ENCODE assay signal across 29 mouse cellular contexts in genomic region chr12:112549287-112549686, GRCm38 (mm10). TPM values are rescaled to one million over a fixed set of nuclear protein-coding genes. Genes with fewer than 3 reads are reported as not detected.
A peak's percentile ranks its signal among the peaks of the same experiment; 100 is the strongest.
DNase-seq lines count a peak whose midpoint lies in the region; ATAC-seq and TF ChIP-seq lines count a peak whose summit lies in the region.
"Had no signal": no experiment of that assay in that cellular context is flagged by ENCODE, and none has a peak within 500 bp of the region (broad histone marks: within the 10 kb centered on the region; RNA-seq: fewer than 3 reads in every experiment).

No protein-coding gene starts in this region.

- ATAC-seq in lung, embryonic 14.5 days (ENCODE audit: insufficient read depth): no peak
- no peak for ATAC-seq in hindbrain, embryonic 13.5 days (ENCODE audit: low FRiP score)
- ATAC-seq: CD4-positive, CD25-positive, alpha-beta regulatory T cell, adult 4 months; forebrain, embryonic 14.5 days; forebrain, postnatal 0 days; hindbrain, postnatal 0 days had no signal

- no peak overlapping the region for H3K27ac ChIP-seq in layer of hippocampus, adult 2 months
- H3K27ac ChIP-seq in lung, embryonic 14.5 days (ENCODE audit: low read depth): no peak overlapping the region
- no peak overlapping the region for H3K27ac ChIP-seq in MEL (ENCODE audit: control insufficient read depth, low read depth, low read length)
- no peak overlapping the region for H3K27ac ChIP-seq in hindbrain, embryonic 13.5 days
- H3K27ac ChIP-seq: embryonic facial prominence, embryonic 12.5 days; embryonic facial prominence, embryonic 15.5 days; hindbrain, embryonic 10.5 days; hindbrain, embryonic 14.5 days; hindbrain, postnatal 0 days had no signal

- no peak for TF ChIP-seq EP300 in MEL (IDR thresholded peaks at IDR 0.05; ENCODE audit: low read depth in 1 of 2, low read length in 2 of 2)

- no peaks in the 10 kb centered on the region for H3K9me3 ChIP-seq in lung, embryonic 14.5 days (ENCODE audit: low read depth, low read length)
- H3K9me3 ChIP-seq in MEL (replicated peaks; ENCODE audit: insufficient read depth, low read length): no peaks in the 10 kb centered on the region
- H3K9me3 ChIP-seq in hindbrain, embryonic 13.5 days: no peaks in the 10 kb centered on the region
- H3K9me3 ChIP-seq: embryonic facial prominence, embryonic 12.5 days; embryonic facial prominence, embryonic 15.5 days; G1E; hindbrain, embryonic 10.5 days had no signal

- H3K9ac ChIP-seq in lung, embryonic 14.5 days: no peak overlapping the region
- no peak overlapping the region for H3K9ac ChIP-seq in MEL (ENCODE audit: control insufficient read depth, low read depth, low read length, poor library complexity, severe bottlenecking)
- no peak overlapping the region for H3K9ac ChIP-seq in hindbrain, embryonic 13.5 days
- H3K9ac ChIP-seq: embryonic facial prominence, embryonic 12.5 days; embryonic facial prominence, embryonic 15.5 days; forebrain, postnatal 0 days; hindbrain, embryonic 14.5 days had no signal

- H3K79me2 ChIP-seq in MEL (ENCODE audit: control insufficient read depth, insufficient read depth, low read length, poor library complexity): no peaks in the 10 kb centered on the region

- H3K4me3 ChIP-seq in layer of hippocampus, adult 2 months: no peak overlapping the region
- H3K4me3 ChIP-seq in lung, embryonic 14.5 days (ENCODE audit: low read depth, low read length): no peak overlapping the region
- H3K4me3 ChIP-seq in MEL (ENCODE audit: control insufficient read depth in 1 of 2, insufficient read depth in 1 of 2, low read depth in 2 of 2, low read length in 2 of 2): no peak overlapping the region
- no peak overlapping the region for H3K4me3 ChIP-seq in hindbrain, embryonic 13.5 days
- H3K4me3 ChIP-seq: embryonic facial prominence, embryonic 12.5 days; embryonic facial prominence, embryonic 15.5 days; hindbrain, embryonic 10.5 days had no signal

- TF ChIP-seq CTCF in layer of hippocampus, adult 2 months (conservative IDR thresholded peaks at IDR 0.05): peak; percentile 49
- TF ChIP-seq CTCF in lung, embryonic 14.5 days (IDR thresholded peaks at IDR 0.05; ENCODE audit: low read depth): peak; percentile 17; the same call in 1 of the 2 replicates
- TF ChIP-seq CTCF in MEL (IDR thresholded peaks at IDR 0.05 in 2 of 3, conservative IDR thresholded peaks at IDR 0.05 in 1 of 3; ENCODE audit: control insufficient read depth in 1 of 3, insufficient read depth in 1 of 3, low read depth in 2 of 3, low read length in 3 of 3, poor library complexity in 1 of 3, severe bottlenecking in 1 of 3): peak in 2 of 3 experiments; percentile 60 to 61; a peak in 4 of 6 replicates

- H3K36me3 ChIP-seq in lung, embryonic 14.5 days (ENCODE audit: insufficient read depth): no peaks in the 10 kb centered on the region
- H3K36me3 ChIP-seq in MEL (ENCODE audit: control insufficient read depth in 1 of 2, insufficient read depth in 2 of 2, low read length in 2 of 2): no peaks in the 10 kb centered on the region
- no peaks in the 10 kb centered on the region for H3K36me3 ChIP-seq in hindbrain, embryonic 13.5 days
- H3K36me3 ChIP-seq: embryonic facial prominence, embryonic 12.5 days; embryonic facial prominence, embryonic 15.5 days; G1E; hindbrain, embryonic 10.5 days had no signal

- no peak for DNase-seq in layer of hippocampus, adult 2 months (ENCODE audit: low spot score in 2 of 2)
- DNase-seq in layer of hippocampus, adult 18-20 months (ENCODE audit: low spot score in 2 of 2): no peak
- DNase-seq in lung, embryonic 14.5 days: no peak
- DNase-seq in lung, postnatal 14 days: no peak
- DNase-seq in MEL (ENCODE audit: low read depth, low spot score): no peak
- DNase-seq in thymus, adult 18-20 months: no peak
- DNase-seq: adrenal gland, adult 2 months; adrenal gland, postnatal 14 days; cerebellum, adult 11 months; cerebellum, adult 2 months; cerebellum, adult 9-11 months; cerebellum, postnatal 25 days; forebrain, postnatal 0 days; gastrocnemius, postnatal 36 days; heart, postnatal 36 days had no signal

- TF ChIP-seq RAD21 in MEL (IDR thresholded peaks at IDR 0.05; ENCODE audit: low read depth, low read length): peak; percentile 47

- no peaks in the 10 kb centered on the region for H3K4me1 ChIP-seq in lung, embryonic 14.5 days (ENCODE audit: insufficient read depth)
- no peaks in the 10 kb centered on the region for H3K4me1 ChIP-seq in MEL (ENCODE audit: control insufficient read depth in 1 of 2, insufficient read depth in 2 of 2, low read length in 2 of 2)
- peaks cover 26% of the 10 kb centered on the region for H3K4me1 ChIP-seq in hindbrain, embryonic 13.5 days (replicated peaks)

- H3K4me2 ChIP-seq in lung, embryonic 14.5 days: no peak overlapping the region
- H3K4me2 ChIP-seq in hindbrain, embryonic 13.5 days: no peak overlapping the region
- H3K4me2 ChIP-seq: embryonic facial prominence, embryonic 12.5 days; embryonic facial prominence, embryonic 15.5 days; heart, embryonic 11.5 days; hindbrain, embryonic 14.5 days had no signal

- no peak for TF ChIP-seq POLR2A in MEL (IDR thresholded peaks at IDR 0.05; ENCODE audit: control insufficient read depth in 1 of 2, insufficient read depth in 1 of 2, low read depth in 1 of 2, low read length in 2 of 2, poor library complexity in 1 of 2)

- no peaks in the 10 kb centered on the region for H3K27me3 ChIP-seq in lung, embryonic 14.5 days (ENCODE audit: insufficient read depth, low read length)
- H3K27me3 ChIP-seq in MEL (ENCODE audit: control insufficient read depth in 1 of 2, insufficient read depth in 2 of 2, low read length in 2 of 2): no peaks in the 10 kb centered on the region
- peaks cover 13% of the 10 kb centered on the region for H3K27me3 ChIP-seq in hindbrain, embryonic 13.5 days
- H3K27me3 ChIP-seq: embryonic facial prominence, embryonic 12.5 days had no signal

- 84% methylated on average over 1 of the region's 1 CpGs for WGBS in lung, embryonic 14.5 days
- 97% methylated on average over 1 of the region's 1 CpGs for WGBS in hindbrain, embryonic 13.5 days

TF ChIP-seq in MEL, 35 proteins besides CTCF, POLR2A, EP300 and RAD21:
- TF ChIP-seq SMC3 (IDR thresholded peaks at IDR 0.05; ENCODE audit: low read depth, low read length) (peak; percentile 38), KAT2A (conservative IDR thresholded peaks at IDR 0.05; ENCODE audit: low read depth, low read length) (no peak)

RNA-seq across cellular contexts. Expression of gene Tmem179, which starts 32.7 kb away (rescaled TPM):
- 100 to 1,000 TPM; 116 to 121 TPM for total RNA-seq in layer of hippocampus, adult 2 months (2021)
- 100 to 1,000 TPM; 126 to 134 TPM for total RNA-seq in layer of hippocampus, adult 18-20 months (2021)
- polyA plus RNA-seq in lung, embryonic 14.5 days (2014; fragmentation: Nextera tagmentation; extraction: Ambion mirVana): 0.12 and 0.32 TPM in 2 replicates
- total RNA-seq in MEL (2012; rRNA removed): 0.08 TPM in 1 of 2 replicates, not detected in the other
- polyA plus RNA-seq in MEL (2012; ENCODE audit: insufficient read depth in 1 of 2, insufficient read length in 2 of 2, low read depth in 1 of 2, low replicate concordance in 2 of 2, missing spikeins in 1 of 2): under 1 TPM in 1 of 2 experiments, not detected in 1; 0.10 TPM
- 40.8 and 44.4 TPM in 2 replicates for polyA plus RNA-seq in hindbrain, embryonic 13.5 days (2015; fragmentation: Nextera tagmentation; extraction: Ambion mirVana)
- total RNA-seq: common myeloid progenitor, adult 5-6 weeks; G1E; gastrocnemius, adult 8-10 months; gastrocnemius, postnatal 36 days; granulocyte monocyte progenitor cell, adult 5-6 weeks; heart, adult 8-10 months; heart, postnatal 36 days had no signal
- polyA plus RNA-seq: CD4-positive, CD25-positive, alpha-beta regulatory T cell, adult 4 months had no signal

RNA-seq across cellular contexts. Expression of gene Inf2, which starts 39.3 kb away (rescaled TPM):
- 100 to 1,000 TPM; 131 to 138 TPM for total RNA-seq in layer of hippocampus, adult 2 months (2021)
- total RNA-seq in layer of hippocampus, adult 18-20 months (2021): 100 to 1,000 TPM; 105 to 111 TPM
- polyA plus RNA-seq in lung, embryonic 14.5 days (2014; fragmentation: Nextera tagmentation; extraction: Ambion mirVana): 4.5 and 5.2 TPM in 2 replicates
- 23.2 and 26.1 TPM in 2 replicates for total RNA-seq in MEL (2012; rRNA removed)
- 100 to 1,000 TPM in 1 of 2 experiments, 10 to 100 TPM in 1; 55.7 to 122 TPM for polyA plus RNA-seq in MEL (2012; ENCODE audit: insufficient read depth in 1 of 2, insufficient read length in 2 of 2, low read depth in 1 of 2, low replicate concordance in 2 of 2, missing spikeins in 1 of 2)
- polyA plus RNA-seq in hindbrain, embryonic 13.5 days (2015; fragmentation: Nextera tagmentation; extraction: Ambion mirVana): 1.1 and 1.6 TPM in 2 replicates

Comparison
In these comparisons a context has a peak if more than half of its experiments do, and no peak if none do; other contexts are left out.
1. RNA of gene Tmem179, which starts 32.7 kb away (total RNA-seq): 126 to 134 TPM in layer of hippocampus, adult 18-20 months and 116 to 121 TPM in layer of hippocampus, adult 2 months; 0.08 TPM in MEL; every median in the first group is over 100 times any median in the second.
2. Peak in every context shown above with its lines, with median percentiles within 50 percentile points of each other: CTCF ChIP-seq.